Mouse (Mus musculus): Measurements from ENCODE around the gene Phospho1.

Gene Phospho1

GRCm38 (mm10) chr11:95834143-95834667 lies 9.9 kb downstream of the Phospho1 start:
- no peak for DNase-seq (ENCODE audit: low spot score)

- no peak for DNase-seq (ENCODE audit: low spot score)
Measured at GRCm38 (mm10) chr11:95834742-95835710, 10.7 kb downstream of the Phospho1 start.

- no peak for DNase-seq (ENCODE audit: low spot score)
Measured at GRCm38 (mm10) chr11:95835832-95836231, 11.5 kb downstream of the Phospho1 start.

GRCm38 (mm10) chr11:95836433-95836832 lies 12.1 kb downstream of the Phospho1 start:
- no peak for DNase-seq (ENCODE audit: low spot score)

GRCm38 (mm10) chr11:95837059-95837458 lies 12.8 kb downstream of the Phospho1 start, which contains the start of gene Gngt2:
Gene Gngt2 (plus strand): TSS chr11:95837216.
- DNase-seq (ENCODE audit: low spot score) = no peak

- no peak for DNase-seq (ENCODE audit: low spot score)
Measured at GRCm38 (mm10) chr11:95838598-95838997, 14.3 kb downstream of the Phospho1 start.

GRCm38 (mm10) chr11:95838999-95839868 lies 14.9 kb downstream of the Phospho1 start:
- no peak for DNase-seq (ENCODE audit: low spot score)

GRCm38 (mm10) chr11:95840694-95841497 lies 16.6 kb downstream of the Phospho1 start:
- DNase-seq (ENCODE audit: low spot score) = no peak

- no peak for DNase-seq (ENCODE audit: low spot score)
Measured at GRCm38 (mm10) chr11:95841498-95841830, 17.2 kb downstream of the Phospho1 start.

DNA sequence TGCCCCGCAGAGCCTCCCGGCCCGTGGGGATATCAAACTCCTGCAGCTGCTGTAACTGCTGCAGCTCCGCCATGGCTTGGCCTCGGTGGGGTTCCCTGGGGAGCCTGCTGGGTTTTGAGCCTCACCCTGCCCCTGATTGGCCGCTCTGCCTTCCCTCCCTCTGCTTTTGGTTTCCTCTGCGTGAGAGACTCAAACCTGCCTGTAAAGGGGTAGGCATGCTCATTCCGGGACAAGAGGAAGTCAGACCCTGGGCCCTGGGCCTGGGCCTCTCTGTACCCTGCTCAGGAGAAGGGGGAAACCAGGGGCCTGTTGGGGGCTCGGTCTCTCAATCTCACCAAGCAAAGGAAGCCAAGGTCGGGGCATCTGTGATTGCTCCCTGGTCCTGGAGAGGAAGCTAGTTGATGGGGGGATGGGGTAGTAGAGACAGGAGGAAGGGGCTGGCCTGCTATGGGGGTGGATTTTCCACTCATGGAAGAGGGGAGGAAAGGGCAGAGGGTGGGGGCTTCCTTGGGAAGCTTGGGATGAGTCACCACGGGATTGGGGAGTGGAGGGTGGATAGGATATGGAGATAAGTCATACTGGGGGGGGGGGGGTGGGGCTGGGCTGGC lies 17.9 kb downstream of the Phospho1 start, which contains the start of gene Abi3:
TSS of gene Abi3 (minus strand) at position 403 of the 608 bp plus-strand sequence.
- no peak for DNase-seq (ENCODE audit: low spot score)

GRCm38 (mm10) chr11:95842953-95843352 lies 18.7 kb downstream of the Phospho1 start:
- no peak for DNase-seq (ENCODE audit: low spot score)

DNA sequence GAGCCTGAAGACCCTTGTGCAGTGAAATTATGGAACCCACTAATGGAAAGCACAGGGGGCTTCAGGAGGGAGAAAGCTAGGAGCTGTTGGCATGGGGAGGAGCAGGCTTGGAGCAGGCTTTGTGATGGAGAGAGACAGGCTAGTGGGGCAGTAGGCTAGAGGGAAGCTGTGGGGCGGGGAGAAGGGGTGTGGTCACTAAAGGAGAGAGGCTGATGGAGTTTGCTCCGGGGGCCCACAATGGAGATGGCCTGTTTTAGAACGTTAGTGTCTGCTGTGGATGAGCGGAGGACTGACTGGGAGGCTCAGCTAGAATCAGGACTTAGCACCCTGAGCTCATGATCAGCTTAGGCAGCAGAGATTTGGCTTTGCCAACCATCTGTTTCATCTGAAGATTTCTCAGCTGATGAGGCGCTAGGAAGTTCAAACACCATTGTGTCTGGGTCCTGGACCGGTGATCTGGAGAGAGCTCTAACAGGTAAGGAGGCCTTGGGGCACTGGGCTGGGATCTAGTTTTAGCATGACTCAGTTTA lies 19.2 kb downstream of the Phospho1 start:
- peak; percentile 22 for DNase-seq (ENCODE audit: low spot score)

DNA sequence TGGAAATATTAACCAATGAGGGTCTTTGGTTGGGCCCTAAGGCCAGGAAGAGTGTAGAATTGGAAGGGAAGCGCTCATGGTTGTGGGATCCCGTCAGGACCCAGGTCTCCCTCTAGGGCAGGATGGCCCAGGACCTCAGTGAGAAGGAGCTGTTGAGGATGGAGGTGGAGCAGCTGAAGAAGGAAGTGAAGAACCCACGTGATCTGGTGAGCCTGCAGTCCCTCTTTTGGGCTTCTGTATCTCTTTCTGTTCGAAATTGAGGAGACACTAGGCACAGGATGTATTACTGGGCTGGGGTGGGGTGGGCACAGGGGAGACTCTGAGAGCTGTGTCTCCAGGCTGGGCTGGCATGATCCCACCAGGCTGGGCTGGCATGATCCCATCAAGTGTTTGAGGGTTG lies 20.6 kb downstream of the Phospho1 start:
- DNase-seq (ENCODE audit: low spot score) = no peak

DNA sequence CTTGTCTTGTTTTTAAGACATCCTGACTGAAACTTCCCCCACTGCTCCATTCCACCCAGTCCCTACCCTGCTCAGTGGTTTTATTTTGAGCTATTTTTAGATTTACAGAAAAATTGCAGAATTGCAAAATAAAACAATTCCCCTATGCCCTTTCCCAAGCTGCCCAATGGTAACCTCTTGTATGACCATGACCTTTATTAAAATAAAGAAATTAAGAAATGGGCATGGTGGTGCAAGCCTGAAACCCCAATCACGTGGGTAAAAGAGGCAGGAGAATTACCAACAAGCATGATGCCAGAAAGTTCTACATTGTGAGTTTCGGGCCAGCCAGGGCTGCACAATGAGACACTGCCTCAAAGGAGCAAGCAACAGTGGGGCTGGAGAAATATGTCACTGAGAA lies 26.6 kb downstream of the Phospho1 start:
- DNase-seq (ENCODE audit: low spot score) = no peak

- peak; percentile 68 for DNase-seq (ENCODE audit: low spot score)
Measured at GRCm38 (mm10) chr11:95853684-95854083, 29.4 kb downstream of the Phospho1 start.

DNA sequence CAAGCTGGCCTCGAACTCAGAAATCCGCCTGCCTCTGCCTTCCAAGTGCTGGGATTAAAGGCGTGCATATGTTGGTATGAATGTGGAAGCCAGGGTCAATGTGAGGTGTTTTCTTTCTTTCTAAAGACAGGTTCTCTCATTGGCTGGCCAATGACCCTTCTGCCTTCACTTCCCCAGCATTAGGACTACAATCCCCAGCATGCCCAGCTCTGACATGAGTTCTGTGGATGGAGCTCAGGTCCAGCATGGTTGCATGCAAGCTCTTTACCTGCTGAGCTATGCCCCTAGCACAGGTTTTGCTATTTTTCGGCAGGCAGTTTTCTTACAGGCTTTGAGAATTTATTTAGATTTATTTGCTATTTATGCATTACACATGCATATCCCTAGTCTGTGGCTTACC lies 33.0 kb downstream of the Phospho1 start:
- DNase-seq (ENCODE audit: low spot score) = no peak

GRCm38 (mm10) chr11:95857716-95858527 lies 33.6 kb downstream of the Phospho1 start:
- peak; percentile 12 for DNase-seq (ENCODE audit: low spot score)

GRCm38 (mm10) chr11:95858528-95859467 lies 34.5 kb downstream of the Phospho1 start:
- peak; percentile 98 for DNase-seq (ENCODE audit: low spot score)

DNA sequence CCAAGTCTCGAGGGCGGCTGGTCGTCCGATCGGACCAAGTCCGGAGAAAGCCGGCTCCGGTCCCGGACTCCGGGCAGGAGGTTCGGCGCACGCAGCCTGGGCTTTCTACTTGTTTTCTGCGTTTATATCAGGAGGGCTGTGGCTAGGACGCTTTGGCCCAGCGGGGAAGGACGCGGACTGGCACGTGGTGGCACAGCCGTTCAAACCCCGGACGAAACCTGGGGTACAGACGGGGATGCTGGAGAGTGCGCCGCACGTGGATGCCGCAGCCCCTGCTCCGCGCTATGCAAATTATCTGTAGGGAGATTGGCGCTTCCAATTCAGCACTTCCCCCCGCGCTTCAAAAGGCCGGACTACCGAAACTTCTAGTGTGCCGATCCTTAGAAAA lies 35.2 kb downstream of the Phospho1 start:
- DNase-seq (ENCODE audit: low spot score) = peak; percentile 79

Data from retina, embryonic 14.5 days (tissue).